Mouse (Mus musculus): ENCODE measurements around the gene Olfr600. TPM values are rescaled to one million over a fixed set of nuclear protein-coding genes. Genes with fewer than 3 reads are reported as not detected.
"Not testable (repeated sequence)": the region's sequence is repeated elsewhere in the genome, so short reads cannot be mapped to it uniquely, and the experiment has no call there.

The Olfr600 gene
- polyA plus RNA-seq (2016; fragmentation: Nextera tagmentation; extraction: Ambion mirVana): not detected in 2 replicates

DNA sequence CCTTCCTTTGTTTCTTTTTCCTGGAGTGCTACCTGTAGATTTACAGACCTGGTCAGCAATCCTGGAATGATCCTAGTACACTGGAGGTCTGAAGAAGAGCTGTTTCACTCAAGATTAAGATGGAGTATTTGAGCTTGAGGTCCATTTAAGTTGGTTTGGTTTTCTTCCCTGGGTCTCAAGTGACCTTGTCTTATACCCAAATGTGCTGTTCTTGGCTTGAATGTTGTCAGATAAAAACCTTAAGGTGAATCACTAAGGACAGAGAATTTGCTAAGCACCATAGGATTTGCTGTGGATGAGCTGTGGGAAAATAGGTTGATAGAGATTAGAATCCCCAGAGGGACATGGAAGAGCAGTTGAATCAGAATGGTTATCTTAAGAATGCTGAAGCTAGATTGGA is at the start of gene Olfr600:
Olfr600 (minus strand) TSS at position 101 of the 400 bp plus-strand sequence.
- H3K9me3 ChIP-seq (replicated peaks): no peaks in the 10 kb centered on the region
- H3K36me3 ChIP-seq: no peaks in the 10 kb centered on the region
- no peak within 1 kb of the TSS for H3K27ac ChIP-seq
- H3K4me3 ChIP-seq: no peak within 1 kb of the TSS
- DNase-seq (ENCODE audit: low spot score): no peak
- no peaks in the 10 kb centered on the region for H3K4me1 ChIP-seq
- H3K27me3 ChIP-seq (ENCODE audit: low read depth, poor library complexity, severe bottlenecking): no peaks in the 10 kb centered on the region

GRCm38 (mm10) chr7:103398981-103399380 is 49.5 kb upstream of the Olfr600 start:
- Histone ChIP-seq H3K36me3 (no peaks in the 10 kb centered on the region), H3K27me3 (ENCODE audit: low read depth, poor library complexity, severe bottlenecking) (no peaks in the 10 kb centered on the region), H3K9me3 (replicated peaks) (no peaks in the 10 kb centered on the region), H3K4me1 (no peaks in the 10 kb centered on the region), H3K4me3 (no peak overlapping the region), H3K27ac (no peak overlapping the region)
- no peak for DNase-seq (ENCODE audit: low spot score)
- 37% methylated on average over 1 of the region's 1 CpGs for WGBS

GRCm38 (mm10) chr7:103397758-103398157 is 48.3 kb upstream of the Olfr600 start:
- Histone ChIP-seq H3K36me3 (no peaks in the 10 kb centered on the region), H3K27me3 (ENCODE audit: low read depth, poor library complexity, severe bottlenecking) (no peaks in the 10 kb centered on the region), H3K4me1 (no peaks in the 10 kb centered on the region), H3K4me3 (no peak overlapping the region), H3K27ac (no peak overlapping the region), H3K9me3 (replicated peaks) (no peaks in the 10 kb centered on the region)
- no peak for DNase-seq (ENCODE audit: low spot score)

- no peak within 1 kb of the TSS for H3K27ac ChIP-seq
- no peak for DNase-seq (ENCODE audit: low spot score)
- no peaks in the 10 kb centered on the region for H3K4me1 ChIP-seq
- no peaks in the 10 kb centered on the region for H3K36me3 ChIP-seq
- no peaks in the 10 kb centered on the region for H3K9me3 ChIP-seq (replicated peaks)
- H3K4me3 ChIP-seq: no peak within 1 kb of the TSS
- no peaks in the 10 kb centered on the region for H3K27me3 ChIP-seq (ENCODE audit: low read depth, poor library complexity, severe bottlenecking)
Measured at GRCm38 (mm10) chr7:103386077-103386476, 36.6 kb upstream of the Olfr600 start, which contains the start of gene Olfr603. TSS of gene Olfr603 (minus strand) at chr7:103386177.

- H3K27me3 ChIP-seq (ENCODE audit: low read depth, poor library complexity, severe bottlenecking): no peaks in the 10 kb centered on the region
- no peak within 1 kb of the TSS for H3K27ac ChIP-seq
- H3K4me1 ChIP-seq: no peaks in the 10 kb centered on the region
- no peak for DNase-seq (ENCODE audit: low spot score)
- 88% methylated on average over 1 of the region's 1 CpGs for WGBS
- H3K4me3 ChIP-seq: no peak within 1 kb of the TSS
- H3K36me3 ChIP-seq: no peaks in the 10 kb centered on the region
- no peaks in the 10 kb centered on the region for H3K9me3 ChIP-seq (replicated peaks)
Measured at GRCm38 (mm10) chr7:103362555-103362954, 13.1 kb upstream of the Olfr600 start, which contains the start of gene Olfr601. TSS of gene Olfr601 (minus strand) at chr7:103362655.

- H3K36me3 ChIP-seq: no peaks in the 10 kb centered on the region
- DNase-seq (ENCODE audit: low spot score): no peak
- no peak within 1 kb of the TSS for H3K27ac ChIP-seq
- WGBS: 88% methylated on average over 1 of the region's 1 CpGs
- no peak within 1 kb of the TSS for H3K4me3 ChIP-seq
- H3K9me3 ChIP-seq (replicated peaks): no peaks in the 10 kb centered on the region
- no peaks in the 10 kb centered on the region for H3K27me3 ChIP-seq (ENCODE audit: low read depth, poor library complexity, severe bottlenecking)
- H3K4me1 ChIP-seq: no peaks in the 10 kb centered on the region
Measured at GRCm38 (mm10) chr7:103335617-103336016, 13.9 kb downstream of the Olfr600 start, which contains the start of gene Olfr599. TSS of gene Olfr599 (plus strand) at chr7:103335917.

GRCm38 (mm10) chr7:103323268-103323667 is 26.2 kb downstream of the Olfr600 start, which contains the start of gene Olfr598:
TSS of gene Olfr598 (plus strand) at chr7:103323568.
- Histone ChIP-seq H3K36me3 (no peaks in the 10 kb centered on the region), H3K4me3 (no peak within 1 kb of the TSS), H3K27ac (no peak within 1 kb of the TSS), H3K9me3 (replicated peaks) (no peaks in the 10 kb centered on the region), H3K27me3 (ENCODE audit: low read depth, poor library complexity, severe bottlenecking) (no peaks in the 10 kb centered on the region), H3K4me1 (no peaks in the 10 kb centered on the region)
- DNase-seq (ENCODE audit: low spot score): no peak

- H3K4me3 ChIP-seq; H3K27me3 ChIP-seq (ENCODE audit: low read depth, poor library complexity, severe bottlenecking); H3K27ac ChIP-seq; DNase-seq (ENCODE audit: low spot score); H3K9me3 ChIP-seq (replicated peaks); H3K4me1 ChIP-seq; H3K36me3 ChIP-seq: not testable (repeated sequence)
- 87% methylated on average over 2 of the region's 2 CpGs for WGBS
Measured at GRCm38 (mm10) chr7:103316015-103316414, 33.5 kb downstream of the Olfr600 start, which contains the start of gene Olfr597. TSS of gene Olfr597 (plus strand) at chr7:103316315.

DNA sequence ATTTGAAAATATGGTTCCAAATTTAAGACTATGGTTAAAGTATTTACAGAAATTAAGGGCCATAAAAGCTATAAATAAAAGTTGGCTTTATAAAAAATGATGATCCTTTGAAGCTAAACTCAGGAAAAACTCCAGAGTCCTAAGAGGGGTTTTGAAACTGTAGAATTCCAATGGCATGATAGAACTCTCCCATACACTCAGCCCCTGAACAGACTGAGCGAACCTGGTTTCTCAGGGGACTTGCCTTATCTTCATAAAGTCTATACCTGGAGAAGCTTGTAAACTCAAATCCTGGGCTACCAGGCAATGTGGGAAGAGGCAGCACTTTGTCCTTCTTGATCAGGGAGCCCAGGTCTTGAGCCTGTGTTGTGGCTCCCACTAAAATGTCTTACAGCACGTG is 44.1 kb downstream of the Olfr600 start, which contains the start of gene Olfr596:
Olfr596 (plus strand) TSS at position 301 of the 400 bp plus-strand sequence.
- H3K27me3 ChIP-seq (ENCODE audit: low read depth, poor library complexity, severe bottlenecking); H3K36me3 ChIP-seq; DNase-seq (ENCODE audit: low spot score); H3K27ac ChIP-seq; H3K9me3 ChIP-seq (replicated peaks); H3K4me1 ChIP-seq; H3K4me3 ChIP-seq: not testable (repeated sequence)
- 91% methylated on average over 2 of the region's 2 CpGs for WGBS

Other genes starting within 250 kb of the Olfr600 start
- gene Olfr586, start 224.0 kb downstream of the Olfr600 start, polyA plus RNA-seq (2016; fragmentation: Nextera tagmentation; extraction: Ambion mirVana): not detected in 2 replicates
- gene Olfr588-ps1, start 208.8 kb downstream of the Olfr600 start, polyA plus RNA-seq (2016; fragmentation: Nextera tagmentation; extraction: Ambion mirVana): not detected in 2 replicates
- gene Olfr589, start 193.3 kb downstream of the Olfr600 start, polyA plus RNA-seq (2016; fragmentation: Nextera tagmentation; extraction: Ambion mirVana): not detected in 2 replicates
- not detected in 2 replicates for gene Olfr591, start 171.3 kb downstream of the Olfr600 start, polyA plus RNA-seq (2016; fragmentation: Nextera tagmentation; extraction: Ambion mirVana)
- not detected in 2 replicates for gene Olfr592, start 164.9 kb downstream of the Olfr600 start, polyA plus RNA-seq (2016; fragmentation: Nextera tagmentation; extraction: Ambion mirVana)
- not detected in 2 replicates for gene Olfr593, start 137.8 kb downstream of the Olfr600 start, polyA plus RNA-seq (2016; fragmentation: Nextera tagmentation; extraction: Ambion mirVana)
- not detected in 2 replicates for gene Olfr594, start 132.7 kb downstream of the Olfr600 start, polyA plus RNA-seq (2016; fragmentation: Nextera tagmentation; extraction: Ambion mirVana)
- not detected in 2 replicates for gene Usp17ld, start 97.2 kb downstream of the Olfr600 start, polyA plus RNA-seq (2016; fragmentation: Nextera tagmentation; extraction: Ambion mirVana)
- not detected in 2 replicates for gene Olfr596, start 44.0 kb downstream of the Olfr600 start, polyA plus RNA-seq (2016; fragmentation: Nextera tagmentation; extraction: Ambion mirVana)
- gene Olfr597, start 33.4 kb downstream of the Olfr600 start, polyA plus RNA-seq (2016; fragmentation: Nextera tagmentation; extraction: Ambion mirVana): not detected in 2 replicates
- gene Olfr598, start 26.1 kb downstream of the Olfr600 start, polyA plus RNA-seq (2016; fragmentation: Nextera tagmentation; extraction: Ambion mirVana): not detected in 2 replicates
- not detected in 2 replicates for gene Olfr599, start 13.8 kb downstream of the Olfr600 start, polyA plus RNA-seq (2016; fragmentation: Nextera tagmentation; extraction: Ambion mirVana)
- not detected in 2 replicates for gene Olfr601, start 13.0 kb upstream of the Olfr600 start, polyA plus RNA-seq (2016; fragmentation: Nextera tagmentation; extraction: Ambion mirVana)
- gene Olfr603, start 36.5 kb upstream of the Olfr600 start, polyA plus RNA-seq (2016; fragmentation: Nextera tagmentation; extraction: Ambion mirVana): not detected in 2 replicates
- gene Usp17lc, start 65.4 kb upstream of the Olfr600 start, polyA plus RNA-seq (2016; fragmentation: Nextera tagmentation; extraction: Ambion mirVana): 0.08 TPM in 1 of 2 replicates, not detected in the other
- not detected in 2 replicates for gene Olfr605, start 95.8 kb upstream of the Olfr600 start, polyA plus RNA-seq (2016; fragmentation: Nextera tagmentation; extraction: Ambion mirVana)
- gene Olfr606, start 99.4 kb upstream of the Olfr600 start, polyA plus RNA-seq (2016; fragmentation: Nextera tagmentation; extraction: Ambion mirVana): not detected in 2 replicates
- gene Olfr607, start 114.5 kb upstream of the Olfr600 start, polyA plus RNA-seq (2016; fragmentation: Nextera tagmentation; extraction: Ambion mirVana): not detected in 2 replicates
- not detected in 2 replicates for gene Olfr608, start 120.2 kb upstream of the Olfr600 start, polyA plus RNA-seq (2016; fragmentation: Nextera tagmentation; extraction: Ambion mirVana)
- not detected in 2 replicates for gene Olfr609, start 148.4 kb upstream of the Olfr600 start, polyA plus RNA-seq (2016; fragmentation: Nextera tagmentation; extraction: Ambion mirVana)
- not detected in 2 replicates for gene Olfr610, start 162.5 kb upstream of the Olfr600 start, polyA plus RNA-seq (2016; fragmentation: Nextera tagmentation; extraction: Ambion mirVana)
- gene Olfr611, start 171.2 kb upstream of the Olfr600 start, polyA plus RNA-seq (2016; fragmentation: Nextera tagmentation; extraction: Ambion mirVana): not detected in 2 replicates
- not detected in 2 replicates for gene Olfr612, start 193.0 kb upstream of the Olfr600 start, polyA plus RNA-seq (2016; fragmentation: Nextera tagmentation; extraction: Ambion mirVana)
- not detected in 2 replicates for gene Olfr613, start 198.4 kb upstream of the Olfr600 start, polyA plus RNA-seq (2016; fragmentation: Nextera tagmentation; extraction: Ambion mirVana)
- gene Olfr615, start 206.4 kb upstream of the Olfr600 start, polyA plus RNA-seq (2016; fragmentation: Nextera tagmentation; extraction: Ambion mirVana): not detected in 2 replicates
- not detected in 2 replicates for gene Olfr616, start 219.5 kb upstream of the Olfr600 start, polyA plus RNA-seq (2016; fragmentation: Nextera tagmentation; extraction: Ambion mirVana)
- not detected in 2 replicates for gene Olfr617, start 223.4 kb upstream of the Olfr600 start, polyA plus RNA-seq (2016; fragmentation: Nextera tagmentation; extraction: Ambion mirVana)
- gene Olfr618, start 240.4 kb upstream of the Olfr600 start, polyA plus RNA-seq (2016; fragmentation: Nextera tagmentation; extraction: Ambion mirVana): not detected in 2 replicates